Mouse (Mus musculus): ENCODE data around the gene Ablim2. TPM values are rescaled to one million over a fixed set of nuclear protein-coding genes. Genes with fewer than 3 reads are reported as not detected.

Gene Ablim2
- polyA plus RNA-seq, 1 experiment from 2014 or later = 1.7 TPM

- DNase-seq (ENCODE audit: low spot score) = no peak
Observed at GRCm38 (mm10) chr5:35719880-35720279, 37.8 kb upstream of the Ablim2 start.

GRCm38 (mm10) chr5:35721933-35722332 is 35.7 kb upstream of the Ablim2 start:
- DNase-seq (ENCODE audit: low spot score) = no peak
- ATAC-seq (ENCODE audit: insufficient read depth, low FRiP score, low TSS enrichment) = no peak
- no peaks in the 10 kb centered on the region for H3K36me3 ChIP-seq (ENCODE audit: control insufficient read depth, insufficient read depth, low read length)

More at GRCm38 (mm10) chr5:35719880-35720279, 37.8 kb upstream of the Ablim2 start:
- Histone ChIP-seq H3K27ac (ENCODE audit: low read depth, low read length) (no peak overlapping the region), H3K9me3 (ENCODE audit: control insufficient read depth, low read length) (no peaks in the 10 kb centered on the region), H3K36me3 (ENCODE audit: control insufficient read depth, insufficient read depth, low read length) (no peaks in the 10 kb centered on the region), H3K9ac (ENCODE audit: low read length) (no peak overlapping the region), H3K4me2 (ENCODE audit: low read depth) (no peak overlapping the region), H3K4me3 (ENCODE audit: low read depth, low read length) (no peak overlapping the region), H3K4me1 (ENCODE audit: control insufficient read depth, insufficient read depth, low read length) (no peaks in the 10 kb centered on the region), H3K27me3 (ENCODE audit: control insufficient read depth, insufficient read depth, low read length) (no peaks in the 10 kb centered on the region)
- no peak for ATAC-seq (ENCODE audit: insufficient read depth, low FRiP score, low TSS enrichment)
- WGBS = 89% methylated on average over 1 of the region's 1 CpGs

GRCm38 (mm10) chr5:35722654-35723053 is 35.0 kb upstream of the Ablim2 start:
- Histone ChIP-seq H3K27me3 (ENCODE audit: control insufficient read depth, insufficient read depth, low read length) (no peaks in the 10 kb centered on the region), H3K9me3 (ENCODE audit: control insufficient read depth, low read length) (no peaks in the 10 kb centered on the region), H3K4me1 (ENCODE audit: control insufficient read depth, insufficient read depth, low read length) (no peaks in the 10 kb centered on the region), H3K4me3 (ENCODE audit: low read depth, low read length) (no peak overlapping the region), H3K27ac (ENCODE audit: low read depth, low read length) (no peak overlapping the region), H3K36me3 (ENCODE audit: control insufficient read depth, insufficient read depth, low read length) (no peaks in the 10 kb centered on the region), H3K4me2 (ENCODE audit: low read depth) (no peak overlapping the region), H3K9ac (ENCODE audit: low read length) (no peak overlapping the region)
- 51% methylated on average over 2 of the region's 2 CpGs for WGBS
- no peak for ATAC-seq (ENCODE audit: insufficient read depth, low FRiP score, low TSS enrichment)
- DNase-seq (ENCODE audit: low spot score) = no peak

More at GRCm38 (mm10) chr5:35721933-35722332, 35.7 kb upstream of the Ablim2 start:
- Histone ChIP-seq H3K27ac (ENCODE audit: low read depth, low read length) (no peak overlapping the region), H3K9me3 (ENCODE audit: control insufficient read depth, low read length) (no peaks in the 10 kb centered on the region), H3K9ac (ENCODE audit: low read length) (no peak overlapping the region), H3K27me3 (ENCODE audit: control insufficient read depth, insufficient read depth, low read length) (no peaks in the 10 kb centered on the region), H3K4me2 (ENCODE audit: low read depth) (no peak overlapping the region), H3K4me3 (ENCODE audit: low read depth, low read length) (no peak overlapping the region), H3K4me1 (ENCODE audit: control insufficient read depth, insufficient read depth, low read length) (no peaks in the 10 kb centered on the region)
- 90% methylated on average over 2 of the region's 2 CpGs for WGBS

- 80% methylated on average over 5 of the region's 5 CpGs for WGBS
- no peaks in the 10 kb centered on the region for H3K36me3 ChIP-seq (ENCODE audit: control insufficient read depth, insufficient read depth, low read length)
- ATAC-seq (ENCODE audit: insufficient read depth, low FRiP score, low TSS enrichment) = no peak
Observed at GRCm38 (mm10) chr5:35723900-35724299, 33.8 kb upstream of the Ablim2 start.

DNA sequence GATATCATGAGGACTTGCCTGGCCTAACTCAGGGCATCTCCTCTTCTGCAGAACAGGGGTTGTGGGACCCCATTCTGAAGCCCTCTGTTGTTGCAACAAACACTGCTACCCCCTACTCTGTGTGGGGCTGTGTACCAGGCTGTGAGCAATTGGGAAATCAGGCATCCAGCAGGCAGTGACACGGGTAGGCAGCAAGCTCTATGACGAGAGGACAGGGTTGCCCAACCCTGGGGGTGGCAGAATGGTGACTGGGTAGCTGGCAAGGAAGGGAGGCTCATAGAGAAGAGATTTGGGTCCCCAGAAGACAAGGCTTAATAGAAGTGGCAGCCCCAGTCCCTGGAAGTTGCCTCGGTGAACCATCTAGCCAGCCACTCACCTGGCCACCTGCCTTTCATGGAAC is 31.8 kb upstream of the Ablim2 start:
- H3K9me3 ChIP-seq (ENCODE audit: control insufficient read depth, low read length) = no peaks in the 10 kb centered on the region
- DNase-seq (ENCODE audit: low spot score) (no peak), ATAC-seq (ENCODE audit: insufficient read depth, low FRiP score, low TSS enrichment) (no peak)
- H3K36me3 ChIP-seq (ENCODE audit: control insufficient read depth, insufficient read depth, low read length) = no peaks in the 10 kb centered on the region
- no peak overlapping the region for H3K9ac ChIP-seq (ENCODE audit: low read length)
- no peak overlapping the region for H3K4me3 ChIP-seq (ENCODE audit: low read depth, low read length)
- no peaks in the 10 kb centered on the region for H3K27me3 ChIP-seq (ENCODE audit: control insufficient read depth, insufficient read depth, low read length)
- no peaks in the 10 kb centered on the region for H3K4me1 ChIP-seq (ENCODE audit: control insufficient read depth, insufficient read depth, low read length)
- H3K4me2 ChIP-seq (ENCODE audit: low read depth) = no peak overlapping the region
- WGBS = 84% methylated on average over 3 of the region's 3 CpGs
- H3K27ac ChIP-seq (ENCODE audit: low read depth, low read length) = no peak overlapping the region

More at GRCm38 (mm10) chr5:35723900-35724299, 33.8 kb upstream of the Ablim2 start:
- Histone ChIP-seq H3K9me3 (ENCODE audit: control insufficient read depth, low read length) (no peaks in the 10 kb centered on the region), H3K27ac (ENCODE audit: low read depth, low read length) (no peak overlapping the region), H3K4me2 (ENCODE audit: low read depth) (no peak overlapping the region), H3K27me3 (ENCODE audit: control insufficient read depth, insufficient read depth, low read length) (no peaks in the 10 kb centered on the region), H3K4me1 (ENCODE audit: control insufficient read depth, insufficient read depth, low read length) (no peaks in the 10 kb centered on the region), H3K4me3 (ENCODE audit: low read depth, low read length) (no peak overlapping the region), H3K9ac (ENCODE audit: low read length) (no peak overlapping the region)
- no peak for DNase-seq (ENCODE audit: low spot score)

GRCm38 (mm10) chr5:35727447-35727846 is 30.2 kb upstream of the Ablim2 start:
- no peaks in the 10 kb centered on the region for H3K9me3 ChIP-seq (ENCODE audit: control insufficient read depth, low read length)
- H3K27me3 ChIP-seq (ENCODE audit: control insufficient read depth, insufficient read depth, low read length) = no peaks in the 10 kb centered on the region
- ATAC-seq (ENCODE audit: insufficient read depth, low FRiP score, low TSS enrichment) = no peak
- no peak for DNase-seq (ENCODE audit: low spot score)
- no peaks in the 10 kb centered on the region for H3K4me1 ChIP-seq (ENCODE audit: control insufficient read depth, insufficient read depth, low read length)
- H3K36me3 ChIP-seq (ENCODE audit: control insufficient read depth, insufficient read depth, low read length) = no peaks in the 10 kb centered on the region
- H3K4me3 ChIP-seq (ENCODE audit: low read depth, low read length) = no peak overlapping the region
- H3K4me2 ChIP-seq (ENCODE audit: low read depth) = no peak overlapping the region
- no peak overlapping the region for H3K27ac ChIP-seq (ENCODE audit: low read depth, low read length)
- no peak overlapping the region for H3K9ac ChIP-seq (ENCODE audit: low read length)
- WGBS = 95% methylated on average over 5 of the region's 5 CpGs

DNA sequence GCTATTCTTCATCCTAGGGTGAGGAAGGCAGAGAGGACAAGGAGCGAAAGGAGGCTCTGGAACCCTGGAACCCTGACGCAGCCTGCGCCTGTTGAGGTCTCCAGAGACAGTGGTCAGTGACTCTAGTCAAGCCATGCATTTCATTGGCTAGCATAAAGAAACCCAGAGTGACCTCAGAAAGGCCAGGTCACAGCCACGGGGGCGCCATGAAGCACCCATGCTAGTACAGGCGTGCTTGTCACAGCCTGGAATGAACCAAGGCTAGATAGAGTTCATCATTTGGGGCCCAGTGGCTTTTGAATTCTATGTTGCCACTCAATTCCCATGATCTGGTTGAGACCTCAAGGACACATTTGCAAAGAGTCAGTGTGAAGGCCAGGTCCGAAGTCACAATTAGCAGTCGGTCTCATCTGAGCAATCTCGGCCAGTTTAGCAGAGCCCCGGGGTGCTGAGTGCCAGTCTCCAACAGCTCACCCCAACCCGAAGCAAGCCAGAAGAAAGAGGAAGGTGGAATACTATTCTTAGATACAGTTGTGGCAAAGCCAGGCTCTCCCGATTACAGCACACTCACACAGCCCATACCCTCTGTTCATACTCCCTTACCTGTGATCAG is 29.2 kb upstream of the Ablim2 start:
- H3K9ac ChIP-seq (ENCODE audit: low read length) = no peak overlapping the region
- 86% methylated on average over 12 of the region's 12 CpGs for WGBS
- no peaks in the 10 kb centered on the region for H3K27me3 ChIP-seq (ENCODE audit: control insufficient read depth, insufficient read depth, low read length)
- H3K27ac ChIP-seq (ENCODE audit: low read depth, low read length) = no peak overlapping the region
- H3K4me2 ChIP-seq (ENCODE audit: low read depth) = no peak overlapping the region
- ATAC-seq (ENCODE audit: insufficient read depth, low FRiP score, low TSS enrichment) (no peak), DNase-seq (ENCODE audit: low spot score) (no peak)
- no peak overlapping the region for H3K4me3 ChIP-seq (ENCODE audit: low read depth, low read length)
- H3K4me1 ChIP-seq (ENCODE audit: control insufficient read depth, insufficient read depth, low read length) = no peaks in the 10 kb centered on the region
- no peaks in the 10 kb centered on the region for H3K36me3 ChIP-seq (ENCODE audit: control insufficient read depth, insufficient read depth, low read length)
- H3K9me3 ChIP-seq (ENCODE audit: control insufficient read depth, low read length) = no peaks in the 10 kb centered on the region

- H3K9ac ChIP-seq (ENCODE audit: low read length) = no peak overlapping the region
- H3K4me1 ChIP-seq (ENCODE audit: control insufficient read depth, insufficient read depth, low read length) = no peaks in the 10 kb centered on the region
- no peak overlapping the region for H3K4me3 ChIP-seq (ENCODE audit: low read depth, low read length)
- ATAC-seq (ENCODE audit: insufficient read depth, low FRiP score, low TSS enrichment) (no peak), DNase-seq (ENCODE audit: low spot score) (peak; percentile 44)
- H3K27ac ChIP-seq (ENCODE audit: low read depth, low read length) = no peak overlapping the region
- no peaks in the 10 kb centered on the region for H3K27me3 ChIP-seq (ENCODE audit: control insufficient read depth, insufficient read depth, low read length)
- H3K4me2 ChIP-seq (ENCODE audit: low read depth) = no peak overlapping the region
- 59% methylated on average over 11 of the region's 11 CpGs for WGBS
- no peaks in the 10 kb centered on the region for H3K36me3 ChIP-seq (ENCODE audit: control insufficient read depth, insufficient read depth, low read length)
- no peaks in the 10 kb centered on the region for H3K9me3 ChIP-seq (ENCODE audit: control insufficient read depth, low read length)
Observed at GRCm38 (mm10) chr5:35728957-35729460, 28.7 kb upstream of the Ablim2 start.

- WGBS = 83% methylated on average over 3 of the region's 3 CpGs
- DNase-seq (ENCODE audit: low spot score) (no peak), ATAC-seq (ENCODE audit: insufficient read depth, low FRiP score, low TSS enrichment) (no peak)
- Histone ChIP-seq H3K27me3 (ENCODE audit: control insufficient read depth, insufficient read depth, low read length) (no peaks in the 10 kb centered on the region), H3K36me3 (ENCODE audit: control insufficient read depth, insufficient read depth, low read length) (no peaks in the 10 kb centered on the region), H3K4me1 (ENCODE audit: control insufficient read depth, insufficient read depth, low read length) (no peaks in the 10 kb centered on the region), H3K9me3 (ENCODE audit: control insufficient read depth, low read length) (no peaks in the 10 kb centered on the region), H3K4me3 (ENCODE audit: low read depth, low read length) (no peak overlapping the region), H3K9ac (ENCODE audit: low read length) (no peak overlapping the region), H3K4me2 (ENCODE audit: low read depth) (no peak overlapping the region), H3K27ac (ENCODE audit: low read depth, low read length) (no peak overlapping the region)
Observed at GRCm38 (mm10) chr5:35729844-35730243, 27.8 kb upstream of the Ablim2 start.
